ENCODE assay signal across 24 mouse cellular contexts in the genomic region with DNA sequence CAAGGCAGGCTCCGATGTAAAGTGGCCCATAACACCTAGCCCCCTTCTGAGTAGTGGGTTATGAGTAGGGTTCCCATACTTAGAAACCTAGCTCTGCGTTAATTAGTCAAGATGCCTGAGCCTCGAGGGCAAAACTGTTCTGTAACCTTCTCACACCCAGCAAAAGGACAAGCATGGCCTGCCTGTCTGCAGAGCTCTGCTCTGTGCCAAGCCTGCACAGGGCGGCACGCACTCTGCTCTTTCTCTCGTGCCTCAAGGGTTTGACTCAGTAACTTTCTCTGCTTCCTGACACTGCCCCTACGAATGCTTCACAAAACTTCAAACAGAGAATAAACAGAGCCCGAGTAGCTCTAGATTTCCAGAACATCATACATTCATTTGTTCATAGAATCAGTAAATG.
A peak's percentile ranks its signal among the peaks of the same experiment; 100 is the strongest.
DNase-seq lines count a peak whose midpoint lies in the region; ATAC-seq lines count a peak whose summit lies in the region.
"Had no signal": no experiment of that assay in that cellular context is flagged by ENCODE, and none has a peak within 500 bp of the region (broad histone marks: within the 10 kb centered on the region; RNA-seq: fewer than 3 reads in every experiment).

No protein-coding gene starts in this region.

- intact Hi-C loops in heart, postnatal 36 days (cut with DNase I) = loop anchor here (5.0 kb wide), 1 partner anchor 73 kb away; no protein-coding TSS in a partner anchor

- DNase-seq in heart, postnatal 36 days = no peak
- no peak for DNase-seq in hindbrain, embryonic 14.5 days (ENCODE audit: low spot score)
- DNase-seq in kidney, postnatal 14 days = peak; percentile 8
- no peak for DNase-seq in kidney, postnatal 10 days
- DNase-seq: adrenal gland, adult 2 months; adrenal gland, postnatal 14 days; cerebellum, adult 11 months; cerebellum, adult 9-11 months; cerebellum, postnatal 25 days; forebrain, postnatal 0 days; gastrocnemius, postnatal 10 days; gastrocnemius, postnatal 36 days; kidney, adult 18-20 months had no signal

- no peaks in the 10 kb centered on the region for H3K9me3 ChIP-seq in heart, embryonic 15.5 days (replicated peaks)
- no peaks in the 10 kb centered on the region for H3K9me3 ChIP-seq in hindbrain, embryonic 14.5 days (ENCODE audit: control insufficient read depth, low read length)
- no peaks in the 10 kb centered on the region for H3K9me3 ChIP-seq in hindbrain, embryonic 12.5 days (replicated peaks)
- H3K9me3 ChIP-seq: embryonic facial prominence, embryonic 12.5 days; embryonic facial prominence, embryonic 15.5 days; hindbrain, embryonic 10.5 days had no signal

- H3K27me3 ChIP-seq in heart, embryonic 15.5 days = no peaks in the 10 kb centered on the region
- no peaks in the 10 kb centered on the region for H3K27me3 ChIP-seq in hindbrain, embryonic 14.5 days (ENCODE audit: control insufficient read depth, insufficient read depth, low read length)
- no peaks in the 10 kb centered on the region for H3K27me3 ChIP-seq in hindbrain, embryonic 12.5 days
- H3K27me3 ChIP-seq: embryonic facial prominence, embryonic 12.5 days; embryonic facial prominence, embryonic 15.5 days; heart, embryonic 13.5 days had no signal

- no peak overlapping the region for H3K9ac ChIP-seq in heart, embryonic 15.5 days
- H3K9ac ChIP-seq in hindbrain, embryonic 14.5 days = no peak overlapping the region
- no peak overlapping the region for H3K9ac ChIP-seq in hindbrain, embryonic 12.5 days
- H3K9ac ChIP-seq: embryonic facial prominence, embryonic 12.5 days; embryonic facial prominence, embryonic 15.5 days; forebrain, postnatal 0 days; heart, embryonic 13.5 days had no signal

- H3K27ac ChIP-seq in heart, embryonic 15.5 days = 0 out of 2 replicates have a peak overlapping the region, but pooled peaks have one; percentile 12
- no peak overlapping the region for H3K27ac ChIP-seq in hindbrain, embryonic 14.5 days
- H3K27ac ChIP-seq in hindbrain, embryonic 12.5 days = no peak overlapping the region
- H3K27ac ChIP-seq: embryonic facial prominence, embryonic 12.5 days; embryonic facial prominence, embryonic 15.5 days; heart, embryonic 13.5 days; hindbrain, embryonic 10.5 days had no signal

- no peak overlapping the region for H3K4me3 ChIP-seq in heart, embryonic 15.5 days
- H3K4me3 ChIP-seq in hindbrain, embryonic 14.5 days (replicated peaks; ENCODE audit: low read length) = no peak overlapping the region
- H3K4me3 ChIP-seq in hindbrain, embryonic 12.5 days = no peak overlapping the region
- H3K4me3 ChIP-seq: embryonic facial prominence, embryonic 12.5 days; embryonic facial prominence, embryonic 15.5 days; heart, embryonic 13.5 days; hindbrain, embryonic 10.5 days had no signal

- H3K4me2 ChIP-seq in heart, embryonic 15.5 days = no peak overlapping the region
- no peak overlapping the region for H3K4me2 ChIP-seq in hindbrain, embryonic 14.5 days (replicated peaks)
- H3K4me2 ChIP-seq in hindbrain, embryonic 12.5 days (replicated peaks) = no peak overlapping the region
- H3K4me2 ChIP-seq: embryonic facial prominence, embryonic 12.5 days; embryonic facial prominence, embryonic 15.5 days; heart, embryonic 13.5 days had no signal

- peaks cover 8% of the 10 kb centered on the region; the same call in 1 of the 2 replicates for H3K4me1 ChIP-seq in heart, embryonic 15.5 days (replicated peaks)
- H3K4me1 ChIP-seq in hindbrain, embryonic 14.5 days (replicated peaks; ENCODE audit: control insufficient read depth, insufficient read depth, low read length) = no peaks in the 10 kb centered on the region
- no peaks in the 10 kb centered on the region for H3K4me1 ChIP-seq in hindbrain, embryonic 12.5 days
- H3K4me1 ChIP-seq: embryonic facial prominence, embryonic 12.5 days; embryonic facial prominence, embryonic 15.5 days; hindbrain, embryonic 10.5 days had no signal

- 51% methylated on average over 8 of the region's 8 CpGs for WGBS in heart, embryonic 15.5 days
- WGBS in hindbrain, embryonic 14.5 days = 80% methylated on average over 8 of the region's 8 CpGs
- WGBS in hindbrain, embryonic 12.5 days = 80% methylated on average over 8 of the region's 8 CpGs

- H3K36me3 ChIP-seq in heart, embryonic 15.5 days = no peaks in the 10 kb centered on the region
- no peaks in the 10 kb centered on the region for H3K36me3 ChIP-seq in hindbrain, embryonic 14.5 days (replicated peaks; ENCODE audit: control insufficient read depth, insufficient read depth)
- no peaks in the 10 kb centered on the region for H3K36me3 ChIP-seq in hindbrain, embryonic 12.5 days
- H3K36me3 ChIP-seq: embryonic facial prominence, embryonic 12.5 days; embryonic facial prominence, embryonic 15.5 days; heart, embryonic 13.5 days; hindbrain, embryonic 10.5 days had no signal

- 0 out of 2 replicates have a peak, but pooled peaks have one; percentile 31 for ATAC-seq in heart, embryonic 15.5 days (replicated peaks; ENCODE audit: insufficient number of reproducible peaks, insufficient read depth, low FRiP score, low read depth)
- ATAC-seq in hindbrain, embryonic 14.5 days (ENCODE audit: low FRiP score) = 0 out of 2 replicates have a peak, but pooled peaks have one; percentile 34
- ATAC-seq in hindbrain, embryonic 12.5 days (ENCODE audit: low FRiP score) = no peak
- ATAC-seq: CD4-positive, CD25-positive, alpha-beta regulatory T cell, adult 4 months; forebrain, embryonic 14.5 days; forebrain, postnatal 0 days; hindbrain, embryonic 16.5 days; inflammation-experienced regulatory T-cells, adult 6 months; intestine, embryonic 16.5 days had no signal
